Comparison of ENCODE assay signal across 14 mouse cellular contexts in the genomic region with DNA sequence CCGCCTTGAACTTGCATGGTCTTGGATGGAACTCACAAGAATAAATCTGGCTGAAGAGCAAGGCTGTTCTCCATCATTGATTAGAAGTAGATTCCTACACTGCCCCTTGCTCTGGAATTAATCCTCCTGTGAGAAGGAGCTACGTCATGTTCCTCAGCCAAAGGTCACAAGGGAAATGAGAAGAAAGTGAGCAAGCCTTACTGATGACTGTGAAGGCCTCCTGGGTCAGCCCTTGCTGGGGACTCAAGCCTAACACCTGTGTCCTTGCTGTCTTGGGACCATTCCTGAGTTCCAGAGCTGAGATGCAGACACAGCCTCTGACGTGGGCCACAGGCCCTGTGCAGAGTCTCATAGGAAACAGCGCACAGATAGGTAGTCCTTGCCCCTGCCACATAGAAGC.
"Had no signal": no experiment of that assay in that cellular context is flagged by ENCODE, and none has a peak within 500 bp of the region (broad histone marks: within the 10 kb centered on the region; RNA-seq: fewer than 3 reads in every experiment).

No protein-coding gene starts in this region.

- H3K4me2 ChIP-seq: liver, embryonic 11.5 days; liver, embryonic 15.5 days; midbrain, embryonic 11.5 days; midbrain, embryonic 15.5 days; neural tube, embryonic 12.5 days had no signal

- H3K9ac ChIP-seq: liver, embryonic 15.5 days; midbrain, embryonic 15.5 days; neural tube, embryonic 12.5 days had no signal

- ATAC-seq: lung, postnatal 0 days; midbrain, embryonic 15.5 days had no signal

- H3K4me3 ChIP-seq: limb, embryonic 10.5 days; liver, embryonic 15.5 days; midbrain, embryonic 15.5 days; neural tube, embryonic 12.5 days had no signal

- H3K9me3 ChIP-seq: limb, embryonic 10.5 days; liver, embryonic 15.5 days; megakaryocyte, embryonic 14.5 days; midbrain, embryonic 15.5 days; neural tube, embryonic 12.5 days had no signal

- H3K27ac ChIP-seq: limb, embryonic 10.5 days; liver, embryonic 15.5 days; midbrain, embryonic 15.5 days; neural tube, embryonic 12.5 days had no signal

- H3K4me1 ChIP-seq: neural tube, embryonic 12.5 days had no signal

- H3K27me3 ChIP-seq: liver, embryonic 15.5 days; megakaryocyte, embryonic 14.5 days; midbrain, embryonic 15.5 days; neural tube, embryonic 12.5 days had no signal

- DNase-seq: kidney, adult 18-20 months; kidney, postnatal 14 days; layer of hippocampus, adult 9-11 months; lung, adult 2 months; lung, postnatal 36 days; thymus, postnatal 4 days had no signal

- H3K36me3 ChIP-seq: midbrain, embryonic 15.5 days had no signal
